Comparison of ENCODE assay signal across 24 mouse cellular contexts in genomic region chr2:128313948-128314347, GRCm38 (mm10).
A peak's percentile ranks its signal among the peaks of the same experiment; 100 is the strongest.
DNase-seq lines count a peak whose midpoint lies in the region; ATAC-seq and TF ChIP-seq lines count a peak whose summit lies in the region.
"Had no signal": no experiment of that assay in that cellular context is flagged by ENCODE, and none has a peak within 500 bp of the region (broad histone marks: within the 10 kb centered on the region; RNA-seq: fewer than 3 reads in every experiment).

No protein-coding gene starts in this region.

- no peak for ATAC-seq in hindbrain, embryonic 13.5 days (ENCODE audit: low FRiP score)
- no peak for ATAC-seq in neural tube, embryonic 15.5 days (ENCODE audit: low FRiP score)
- no peak for ATAC-seq in forebrain, postnatal 0 days
- ATAC-seq: activated CD4-positive, CD25-positive, alpha-beta regulatory T cell, adult 4 months; CD4-positive, CD25-positive, alpha-beta regulatory T cell, adult 4 months; intestine, embryonic 15.5 days had no signal

- no peak overlapping the region for H3K9ac ChIP-seq in hindbrain, embryonic 13.5 days
- no peak overlapping the region for H3K9ac ChIP-seq in neural tube, embryonic 15.5 days (replicated peaks)
- no peak overlapping the region for H3K9ac ChIP-seq in forebrain, postnatal 0 days
- H3K9ac ChIP-seq: embryonic facial prominence, embryonic 15.5 days; forebrain, embryonic 12.5 days; heart, embryonic 12.5 days; intestine, embryonic 15.5 days; limb, embryonic 13.5 days; neural tube, embryonic 12.5 days had no signal

- peaks cover 11% of the 10 kb centered on the region for H3K27me3 ChIP-seq in hindbrain, embryonic 10.5 days (ENCODE audit: insufficient read depth, poor library complexity, severe bottlenecking)
- H3K27me3 ChIP-seq in hindbrain, embryonic 13.5 days, result no peaks in the 10 kb centered on the region
- H3K27me3 ChIP-seq in neural tube, embryonic 15.5 days (replicated peaks), result no peaks in the 10 kb centered on the region
- H3K27me3 ChIP-seq in forebrain, postnatal 0 days (ENCODE audit: insufficient read depth, low read length), result no peaks in the 10 kb centered on the region
- H3K27me3 ChIP-seq: embryonic facial prominence, embryonic 15.5 days; heart, embryonic 12.5 days; intestine, embryonic 15.5 days; limb, embryonic 13.5 days; neural tube, embryonic 12.5 days had no signal

- H3K36me3 ChIP-seq in hindbrain, embryonic 10.5 days, result no peaks in the 10 kb centered on the region
- no peaks in the 10 kb centered on the region for H3K36me3 ChIP-seq in hindbrain, embryonic 13.5 days
- H3K36me3 ChIP-seq in neural tube, embryonic 15.5 days, result no peaks in the 10 kb centered on the region
- no peaks in the 10 kb centered on the region for H3K36me3 ChIP-seq in forebrain, postnatal 0 days (ENCODE audit: insufficient read depth)
- H3K36me3 ChIP-seq: embryonic facial prominence, embryonic 15.5 days; forebrain, embryonic 12.5 days; heart, embryonic 12.5 days; intestine, embryonic 15.5 days; limb, embryonic 13.5 days; neural tube, embryonic 12.5 days had no signal

- TF ChIP-seq POLR2A in lung, adult 2 months (IDR thresholded peaks at IDR 0.05; ENCODE audit: borderline replicate concordance, extremely low read depth, low read depth, low read length), result no peak

- TF ChIP-seq CTCF in lung, adult 2 months (IDR thresholded peaks at IDR 0.05; ENCODE audit: insufficient read depth, low read length), result no peak
- no peak for TF ChIP-seq CTCF in forebrain, postnatal 0 days (IDR thresholded peaks at IDR 0.05; ENCODE audit: low read depth)

- WGBS in hindbrain, embryonic 10.5 days, result 16% methylated on average over 1 of the region's 1 CpGs
- 55% methylated on average over 1 of the region's 1 CpGs for WGBS in hindbrain, embryonic 13.5 days
- WGBS in neural tube, embryonic 15.5 days, result 60% methylated on average over 1 of the region's 1 CpGs
- WGBS in lung, adult 2 months, result 86% methylated on average over 1 of the region's 1 CpGs
- WGBS in forebrain, postnatal 0 days, result 81% methylated on average over 1 of the region's 1 CpGs

- no peak overlapping the region for H3K27ac ChIP-seq in hindbrain, embryonic 10.5 days
- no peak overlapping the region for H3K27ac ChIP-seq in hindbrain, embryonic 13.5 days
- H3K27ac ChIP-seq in neural tube, embryonic 15.5 days (replicated peaks), result no peak overlapping the region
- H3K27ac ChIP-seq in forebrain, postnatal 0 days (ENCODE audit: low read depth, low read length), result no peak overlapping the region
- H3K27ac ChIP-seq: forebrain, embryonic 12.5 days; hindbrain, postnatal 0 days; intestine, embryonic 15.5 days; left cerebral cortex, adult 2 months; limb, embryonic 13.5 days; macrophage; neural tube, embryonic 12.5 days had no signal

- H3K9me3 ChIP-seq in hindbrain, embryonic 10.5 days, result no peaks in the 10 kb centered on the region
- H3K9me3 ChIP-seq in hindbrain, embryonic 13.5 days, result no peaks in the 10 kb centered on the region
- no peaks in the 10 kb centered on the region for H3K9me3 ChIP-seq in neural tube, embryonic 15.5 days (replicated peaks)
- H3K9me3 ChIP-seq in forebrain, postnatal 0 days (ENCODE audit: low read length), result no peaks in the 10 kb centered on the region
- H3K9me3 ChIP-seq: embryonic facial prominence, embryonic 15.5 days; forebrain, embryonic 12.5 days; heart, embryonic 12.5 days; intestine, embryonic 15.5 days; limb, embryonic 13.5 days; neural tube, embryonic 12.5 days had no signal

- H3K4me2 ChIP-seq in hindbrain, embryonic 13.5 days, result no peak overlapping the region
- no peak overlapping the region for H3K4me2 ChIP-seq in neural tube, embryonic 15.5 days
- H3K4me2 ChIP-seq in forebrain, postnatal 0 days (ENCODE audit: low read depth), result no peak overlapping the region
- H3K4me2 ChIP-seq: embryonic facial prominence, embryonic 15.5 days; forebrain, embryonic 12.5 days; heart, embryonic 12.5 days; intestine, embryonic 15.5 days; limb, embryonic 13.5 days; liver, embryonic 11.5 days; neural tube, embryonic 12.5 days had no signal

- peaks cover 32% of the 10 kb centered on the region for H3K4me1 ChIP-seq in hindbrain, embryonic 10.5 days (replicated peaks)
- H3K4me1 ChIP-seq in hindbrain, embryonic 13.5 days (replicated peaks), result peaks cover 25% of the 10 kb centered on the region
- H3K4me1 ChIP-seq in neural tube, embryonic 15.5 days, result peaks cover 22% of the 10 kb centered on the region
- no peaks in the 10 kb centered on the region for H3K4me1 ChIP-seq in lung, adult 2 months (ENCODE audit: control insufficient read depth, insufficient read depth, low read length)
- H3K4me1 ChIP-seq in forebrain, postnatal 0 days (ENCODE audit: insufficient read depth), result no peaks in the 10 kb centered on the region

- peak; percentile 60 for DNase-seq in hindbrain, embryonic 10.5 days (ENCODE audit: low spot score)
- peak; percentile 70 for DNase-seq in neural tube, embryonic 10.5 days (ENCODE audit: extremely low spot score, low spot score)
- DNase-seq in embryo, embryonic 9.5 days (ENCODE audit: extremely low spot score), result peak; percentile 78
- peak; percentile 24 for DNase-seq in yolk sac, embryonic 10.5 days (ENCODE audit: low spot score)
- no peak for DNase-seq in lung, adult 2 months
- DNase-seq in forebrain, postnatal 0 days, result no peak
- DNase-seq: adrenal gland, adult 8-10 months; midbrain, embryonic 14.5 days; thymus, adult 2 months; thymus, postnatal 4 days had no signal

- H3K4me3 ChIP-seq in hindbrain, embryonic 10.5 days, result no peak overlapping the region
- H3K4me3 ChIP-seq in hindbrain, embryonic 13.5 days, result no peak overlapping the region
- no peak overlapping the region for H3K4me3 ChIP-seq in neural tube, embryonic 15.5 days (replicated peaks)
- H3K4me3 ChIP-seq in lung, adult 2 months (replicated peaks; ENCODE audit: extremely low read depth, low read depth, low read length), result no peak overlapping the region
- no peak overlapping the region for H3K4me3 ChIP-seq in forebrain, postnatal 0 days (ENCODE audit: low read depth, low read length)
- H3K4me3 ChIP-seq: embryonic facial prominence, embryonic 15.5 days; forebrain, embryonic 12.5 days; heart, embryonic 12.5 days; intestine, embryonic 15.5 days; left cerebral cortex, adult 2 months; limb, embryonic 13.5 days; neural tube, embryonic 12.5 days had no signal

Comparison
In these comparisons a context has a peak if more than half of its experiments do, and no peak if none do; other contexts are left out.
1. DNase-seq: peak in hindbrain, embryonic 10.5 days (single experiment), neural tube, embryonic 10.5 days (single experiment), embryo, embryonic 9.5 days (single experiment) and yolk sac, embryonic 10.5 days (single experiment); none in lung, adult 2 months (single experiment) and forebrain, postnatal 0 days (single experiment).